Mouse (Mus musculus) hindbrain, embryonic 14.5 days (tissue): ENCODE results near the gene Filip1. TPM values are rescaled to one million over a fixed set of nuclear protein-coding genes. Genes with fewer than 3 reads are reported as not detected.

Experiments
- ATAC-seq: fragments of 200-750 bp; cut with Nextera tagmentation; 2 replicates; pipeline ENCODE4 v1.8.0; 2017; ENCODE audit warnings: moderate number of reproducible peaks, mild to moderate bottlenecking, moderate TSS enrichment, moderate library complexity; ENCODE audit not compliant: low FRiP score
- DNase-seq: peaks from one replicate; pipeline ENCODE4 v3.0.0-alpha.2; 2015; ENCODE audit warnings: low spot score
- H3K27ac ChIP-seq: fragments of 300-500 bp; sonication (generic); 2 replicates; pipeline ENCODE4 v1.5.1; 2014; ENCODE audit warnings: mild to moderate bottlenecking, moderate library complexity
- H3K27me3 ChIP-seq: fragments of 300-500 bp; sonication (generic); 2 replicates; pipeline ENCODE4 v1.6.1; 2014; ENCODE audit warnings: mild to moderate bottlenecking, low read length, mixed read lengths; ENCODE audit not compliant: control insufficient read depth, insufficient read depth
- H3K36me3 ChIP-seq: fragments of 300-500 bp; sonication (generic); replicated peaks from 2 replicates; pipeline ENCODE4 v1.6.1; 2014; ENCODE audit not compliant: control insufficient read depth, insufficient read depth
- H3K4me1 ChIP-seq: fragments of 300-500 bp; sonication (generic); replicated peaks from 2 replicates; pipeline ENCODE4 v1.6.1; 2014; ENCODE audit warnings: antibody characterized with exemption, low read length, mixed read lengths; ENCODE audit not compliant: control insufficient read depth, insufficient read depth
- H3K4me2 ChIP-seq: fragments of 300-500 bp; sonication (generic); replicated peaks from 2 replicates; pipeline ENCODE4 v1.6.1; 2014; ENCODE audit warnings: mild to moderate bottlenecking, moderate library complexity
- H3K4me3 ChIP-seq: fragments of 300-500 bp; sonication (generic); replicated peaks from 2 replicates; pipeline ENCODE4 v1.5.1; 2014; ENCODE audit warnings: mild to moderate bottlenecking, low read length
- H3K9ac ChIP-seq: fragments of 300-500 bp; sonication (generic); 2 replicates; pipeline ENCODE4 v1.6.1; 2014
- H3K9me3 ChIP-seq: fragments of 300-500 bp; sonication (generic); 2 replicates; pipeline ENCODE4 v1.6.1; 2016; ENCODE audit warnings: low read length; ENCODE audit not compliant: control insufficient read depth
- WGBS: fragments of 180-500 bp; shearing (Covaris S2); extraction: QIAGEN DNeasy Blood & Tissue Kit; methylation state at CpG from one replicate; pipeline ENCODE4 v1.1.7; 2014; 5-methylcytosine and 5-hydroxymethylcytosine counted together
- polyA plus RNA-seq: library from polyadenylated mRNA; unstranded; fragments of >200 nt; fragmentation: Nextera tagmentation; extraction: Ambion mirVana; gene quantifications from 2 replicates; pipeline ENCODE4 v1.2.1, GENCODE M21; 2014

Gene Filip1
- polyA plus RNA-seq, 1 experiment from 2014 or later: 2.2 TPM

DNA sequence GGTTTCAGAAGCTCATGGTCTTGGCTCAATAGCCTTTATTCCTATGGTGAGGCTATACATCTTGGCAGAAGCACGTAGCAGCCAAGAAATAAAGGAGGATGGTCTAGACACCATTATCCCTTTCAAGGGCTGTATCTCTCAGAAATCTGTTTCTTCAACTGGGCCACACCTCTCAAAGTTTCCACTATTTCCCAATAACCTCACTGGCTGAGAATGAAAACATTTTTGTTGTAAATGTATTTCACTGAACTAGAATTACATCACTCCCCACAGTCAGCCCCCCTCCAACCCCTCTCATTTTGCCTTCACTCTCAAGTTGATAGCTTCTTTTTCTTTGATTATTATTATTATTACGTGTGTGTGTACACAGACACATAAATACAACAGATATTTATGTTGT is 129.5 kb downstream of the Filip1 start:
- H3K27ac ChIP-seq: no peak overlapping the region
- no peaks in the 10 kb centered on the region for H3K27me3 ChIP-seq
- no peak overlapping the region for H3K4me3 ChIP-seq
- H3K9me3 ChIP-seq: no peaks in the 10 kb centered on the region
- WGBS: 84% methylated on average over 2 of the region's 2 CpGs
- no peak overlapping the region for H3K4me2 ChIP-seq
- no peak overlapping the region for H3K9ac ChIP-seq
- no peaks in the 10 kb centered on the region for H3K36me3 ChIP-seq
- ATAC-seq (no peak), DNase-seq (no peak)
- H3K4me1 ChIP-seq: no peaks in the 10 kb centered on the region

DNA sequence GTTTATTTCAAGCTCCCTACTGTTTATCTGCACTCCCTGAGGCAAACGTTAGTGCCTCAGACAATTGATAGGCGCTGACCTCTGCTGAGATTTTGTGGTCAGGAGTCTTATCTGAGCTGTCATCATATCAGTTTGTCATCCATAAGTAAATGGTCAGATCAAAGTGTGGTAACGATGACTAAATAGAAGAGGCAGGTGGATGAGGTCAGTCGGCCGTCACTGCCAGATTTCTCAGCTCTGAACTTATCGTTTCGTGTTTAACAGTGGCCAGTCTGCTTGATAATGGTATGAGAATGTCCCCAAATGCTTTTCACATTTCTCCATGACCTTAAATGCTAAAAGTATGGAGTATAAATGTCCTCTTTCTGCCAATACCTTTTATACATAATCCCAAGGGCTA is 132.6 kb downstream of the Filip1 start:
- 86% methylated on average over 7 of the region's 7 CpGs for WGBS
- H3K4me3 ChIP-seq: no peak overlapping the region
- H3K9ac ChIP-seq: no peak overlapping the region
- H3K4me2 ChIP-seq: no peak overlapping the region
- DNase-seq: no peak
- H3K36me3 ChIP-seq: no peaks in the 10 kb centered on the region
- H3K27me3 ChIP-seq: no peaks in the 10 kb centered on the region
- H3K27ac ChIP-seq: no peak overlapping the region
- no peaks in the 10 kb centered on the region for H3K9me3 ChIP-seq
- H3K4me1 ChIP-seq: peaks cover 14% of the 10 kb centered on the region; the same call in 1 of the 2 replicates
- no peak for ATAC-seq

DNA sequence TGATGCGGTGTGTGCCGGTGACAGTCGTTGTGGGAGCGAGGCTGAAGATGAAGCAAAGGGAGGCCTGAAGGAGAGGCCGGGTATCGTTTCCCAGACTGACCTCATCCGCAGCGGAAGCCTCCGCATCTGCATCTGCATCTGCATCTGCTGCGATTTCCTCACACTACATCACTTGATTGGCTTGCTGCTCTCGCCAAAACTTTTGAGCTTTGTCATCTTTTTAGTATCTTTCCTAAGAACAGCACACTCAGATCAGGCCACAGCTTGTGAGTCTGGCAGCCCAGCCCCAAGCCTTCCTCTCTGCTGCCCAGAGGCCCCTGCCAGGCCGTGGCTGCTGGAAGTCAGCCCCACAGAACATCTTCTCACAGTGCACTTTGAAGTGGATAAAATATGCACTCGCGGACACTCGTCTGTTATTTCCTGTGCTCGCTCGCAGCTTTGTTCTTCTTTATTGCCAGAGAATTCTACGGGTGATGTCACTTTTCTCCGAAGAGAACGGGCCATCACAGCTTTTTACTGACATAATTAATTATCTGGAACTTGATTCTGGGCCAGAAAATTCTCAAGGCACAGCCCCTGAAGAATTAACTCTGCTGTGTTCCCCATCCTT is 137.0 kb downstream of the Filip1 start:
- Histone ChIP-seq H3K36me3 (no peaks in the 10 kb centered on the region), H3K4me2 (peak overlapping the region; percentile 38), H3K9me3 (no peaks in the 10 kb centered on the region), H3K4me1 (peaks cover 14% of the 10 kb centered on the region; the same call in 1 of the 2 replicates), H3K9ac (peak overlapping the region; percentile 42; the same call in 1 of the 2 replicates), H3K4me3 (peak overlapping the region; percentile 9; the same call in 1 of the 2 replicates), H3K27ac (peak overlapping the region; percentile 33; the same call in 1 of the 2 replicates), H3K27me3 (no peaks in the 10 kb centered on the region)
- WGBS: 32% methylated on average over 20 of the region's 20 CpGs
- ATAC-seq: peak; percentile 63; the same call in 1 of the 2 replicates
- peak; percentile 66 for DNase-seq

DNA sequence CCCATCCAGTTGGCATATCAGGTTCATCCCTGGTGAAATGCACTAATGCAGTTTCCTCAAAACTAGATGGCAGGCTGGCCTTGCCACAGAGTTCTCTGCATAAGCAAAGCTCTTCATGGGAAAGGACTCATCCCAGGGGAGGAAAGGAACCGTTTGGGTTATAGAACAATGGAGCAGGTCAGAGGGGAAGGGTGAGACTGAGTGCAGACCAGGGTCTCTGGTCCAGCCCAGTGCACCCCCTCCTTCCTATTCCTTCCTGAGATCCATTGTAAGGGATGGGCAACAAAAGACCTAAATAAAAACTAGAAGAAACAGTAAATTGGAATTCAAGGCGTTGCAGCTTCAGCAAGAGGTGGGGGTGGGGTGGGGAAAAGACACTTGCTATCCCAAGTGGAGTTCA is 140.1 kb downstream of the Filip1 start:
- Histone ChIP-seq H3K4me1 (peaks cover 13% of the 10 kb centered on the region; the same call in 1 of the 2 replicates), H3K27me3 (no peaks in the 10 kb centered on the region), H3K9ac (no peak overlapping the region), H3K36me3 (no peaks in the 10 kb centered on the region), H3K9me3 (no peaks in the 10 kb centered on the region), H3K4me3 (no peak overlapping the region), H3K4me2 (no peak overlapping the region), H3K27ac (no peak overlapping the region)
- ATAC-seq (no peak), DNase-seq (no peak)
- 13% methylated on average over 2 of the region's 2 CpGs for WGBS

DNA sequence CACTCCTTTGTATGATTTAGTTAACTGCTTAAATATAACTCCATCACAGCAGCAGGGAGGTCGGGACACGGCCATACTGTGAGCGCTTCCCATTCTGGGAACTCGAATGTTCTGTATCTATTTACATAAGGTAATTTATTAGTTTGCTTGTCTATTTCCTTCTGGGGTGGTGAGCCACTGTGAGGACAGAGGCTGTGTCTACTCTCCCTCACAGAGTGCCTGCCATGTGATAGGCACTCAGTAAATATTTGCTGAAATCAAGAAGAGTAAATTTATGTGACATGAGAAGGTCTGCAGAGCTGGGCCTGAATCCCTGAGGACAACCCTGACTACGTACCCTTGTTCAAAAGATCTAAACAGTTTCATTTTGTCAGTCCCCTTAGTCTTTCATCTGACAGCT is 143.1 kb downstream of the Filip1 start:
- no peak overlapping the region for H3K9ac ChIP-seq
- no peaks in the 10 kb centered on the region for H3K36me3 ChIP-seq
- DNase-seq (no peak), ATAC-seq (no peak)
- H3K4me2 ChIP-seq: no peak overlapping the region
- H3K9me3 ChIP-seq: no peaks in the 10 kb centered on the region
- 68% methylated on average over 5 of the region's 5 CpGs for WGBS
- H3K27me3 ChIP-seq: no peaks in the 10 kb centered on the region
- no peak overlapping the region for H3K4me3 ChIP-seq
- no peaks in the 10 kb centered on the region for H3K4me1 ChIP-seq
- H3K27ac ChIP-seq: no peak overlapping the region

GRCm38 (mm10) chr9:79865998-79866397 is 146.7 kb downstream of the Filip1 start:
- DNase-seq (no peak), ATAC-seq (no peak)
- H3K4me1 ChIP-seq: no peaks in the 10 kb centered on the region
- no peak overlapping the region for H3K27ac ChIP-seq
- H3K9me3 ChIP-seq: no peaks in the 10 kb centered on the region
- H3K36me3 ChIP-seq: no peaks in the 10 kb centered on the region
- H3K9ac ChIP-seq: no peak overlapping the region
- H3K4me3 ChIP-seq: no peak overlapping the region
- no peaks in the 10 kb centered on the region for H3K27me3 ChIP-seq
- no peak overlapping the region for H3K4me2 ChIP-seq
- 67% methylated on average over 7 of the region's 7 CpGs for WGBS

DNA sequence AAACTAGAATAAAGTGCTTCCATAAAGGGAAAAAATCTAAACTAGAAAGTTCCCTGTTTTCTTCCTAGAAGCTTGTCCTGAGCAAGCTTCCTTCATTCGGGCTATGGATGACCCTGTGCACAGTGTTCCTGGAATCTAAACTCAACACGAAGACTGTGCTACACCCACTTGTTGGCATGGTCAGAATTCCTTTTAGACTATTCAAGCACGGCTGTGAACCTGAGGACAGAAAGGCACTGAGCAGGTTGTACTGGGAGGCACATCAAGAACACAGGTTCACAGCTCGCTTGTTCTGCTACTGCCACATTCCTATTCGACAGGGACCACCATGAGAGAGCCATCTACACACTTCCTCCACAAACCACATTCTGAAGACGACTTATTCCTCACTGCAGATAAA is 150.1 kb downstream of the Filip1 start:
- ATAC-seq (no peak), DNase-seq (no peak)
- H3K36me3 ChIP-seq: no peaks in the 10 kb centered on the region
- H3K9ac ChIP-seq: no peak overlapping the region
- no peak overlapping the region for H3K27ac ChIP-seq
- no peak overlapping the region for H3K4me2 ChIP-seq
- WGBS: 88% methylated on average over 6 of the region's 6 CpGs
- H3K9me3 ChIP-seq: no peaks in the 10 kb centered on the region
- H3K27me3 ChIP-seq: no peaks in the 10 kb centered on the region
- no peaks in the 10 kb centered on the region for H3K4me1 ChIP-seq
- H3K4me3 ChIP-seq: no peak overlapping the region

- Histone ChIP-seq H3K27me3 (no peaks in the 10 kb centered on the region), H3K9ac (no peak overlapping the region), H3K4me2 (no peak overlapping the region), H3K4me3 (no peak overlapping the region), H3K4me1 (no peaks in the 10 kb centered on the region), H3K27ac (no peak overlapping the region), H3K9me3 (no peaks in the 10 kb centered on the region), H3K36me3 (no peaks in the 10 kb centered on the region)
- DNase-seq (no peak), ATAC-seq (no peak)
Measured at GRCm38 (mm10) chr9:79847099-79847498, 165.6 kb downstream of the Filip1 start.

GRCm38 (mm10) chr9:79842615-79843014 is 170.0 kb downstream of the Filip1 start:
- DNase-seq (no peak), ATAC-seq (no peak)
- H3K4me3 ChIP-seq: no peak overlapping the region
- H3K4me2 ChIP-seq: no peak overlapping the region
- WGBS: 93% methylated on average over 6 of the region's 6 CpGs
- H3K4me1 ChIP-seq: no peaks in the 10 kb centered on the region
- no peaks in the 10 kb centered on the region for H3K36me3 ChIP-seq
- no peak overlapping the region for H3K9ac ChIP-seq
- no peaks in the 10 kb centered on the region for H3K9me3 ChIP-seq
- H3K27me3 ChIP-seq: no peaks in the 10 kb centered on the region
- H3K27ac ChIP-seq: no peak overlapping the region

DNA sequence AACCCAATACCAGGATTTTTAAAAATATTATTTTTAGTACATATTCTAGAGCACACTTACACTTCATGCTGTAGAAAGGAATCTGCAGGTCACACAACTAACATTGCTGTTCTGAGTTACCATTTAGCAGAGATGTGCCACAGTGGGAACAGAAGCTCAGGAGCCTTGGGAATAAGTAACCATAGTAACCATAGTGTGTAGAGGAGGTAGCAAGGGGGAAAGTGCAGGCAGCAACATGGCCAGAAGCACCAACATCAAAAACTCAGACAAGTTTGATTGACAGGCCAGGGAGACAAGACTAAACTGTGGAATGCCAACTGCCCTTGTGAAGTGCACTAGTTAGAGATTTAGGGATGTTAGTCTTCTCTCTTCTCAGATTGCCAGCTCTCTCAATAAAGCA is 170.6 kb downstream of the Filip1 start:
- Histone ChIP-seq H3K4me1 (no peaks in the 10 kb centered on the region), H3K4me3 (no peak overlapping the region), H3K27me3 (no peaks in the 10 kb centered on the region), H3K9ac (no peak overlapping the region), H3K4me2 (no peak overlapping the region), H3K9me3 (no peaks in the 10 kb centered on the region), H3K36me3 (no peaks in the 10 kb centered on the region), H3K27ac (no peak overlapping the region)
- ATAC-seq (no peak), DNase-seq (no peak)
